Mouse (Mus musculus): Measurements from ENCODE around the gene Strip1.
A peak's percentile ranks its signal among the peaks of the same experiment; 100 is the strongest.

Gene Strip1

GRCm38 (mm10) chr3:107628551-107628950 lies 2.9 kb downstream of the Strip1 start:
- DNase-seq (ENCODE audit: low read depth, low spot score) = no peak

- DNase-seq (ENCODE audit: low read depth, low spot score) = no peak
Observed at GRCm38 (mm10) chr3:107627641-107628040, 3.9 kb downstream of the Strip1 start.

DNA sequence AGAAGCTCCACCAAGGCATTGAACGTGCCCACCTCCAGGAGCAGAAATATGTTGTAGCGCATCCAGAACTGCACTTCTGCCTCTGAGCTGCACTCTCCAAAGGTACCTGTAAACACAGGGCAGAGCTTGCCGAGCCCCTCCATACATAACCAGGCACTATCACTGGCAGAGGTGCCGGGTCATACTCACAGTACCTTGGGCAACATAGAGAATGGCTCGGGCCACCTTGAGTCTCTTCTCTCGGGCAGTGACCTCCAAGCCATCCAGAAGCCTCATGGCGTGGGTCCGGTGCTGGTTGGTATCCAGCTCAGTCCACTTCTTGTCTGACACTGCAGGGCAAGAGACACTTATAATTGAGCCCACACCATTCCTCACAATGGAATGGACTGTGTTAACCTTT lies 4.7 kb downstream of the Strip1 start:
- DNase-seq (ENCODE audit: low read depth, low spot score) = no peak

DNA sequence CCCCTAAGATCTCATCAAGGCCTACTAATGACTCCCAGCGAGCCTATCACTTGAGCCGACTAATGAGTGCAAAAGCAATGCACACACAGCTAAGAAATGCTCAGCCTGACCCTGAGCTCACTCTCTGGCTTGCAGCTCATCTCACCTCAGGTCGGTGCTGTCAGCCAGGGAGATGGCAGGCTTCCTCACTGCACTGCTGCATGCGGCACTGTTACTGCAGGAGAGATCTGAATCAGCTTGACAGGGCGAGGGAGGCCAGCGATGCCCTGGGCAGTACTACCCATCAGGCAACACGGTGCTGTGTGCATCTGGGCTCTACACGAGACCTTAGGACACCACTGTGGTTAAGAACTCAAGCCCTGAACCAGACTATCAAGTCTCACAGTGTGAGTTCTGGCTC lies 6.0 kb downstream of the Strip1 start:
- no peak for DNase-seq (ENCODE audit: low read depth, low spot score)

DNA sequence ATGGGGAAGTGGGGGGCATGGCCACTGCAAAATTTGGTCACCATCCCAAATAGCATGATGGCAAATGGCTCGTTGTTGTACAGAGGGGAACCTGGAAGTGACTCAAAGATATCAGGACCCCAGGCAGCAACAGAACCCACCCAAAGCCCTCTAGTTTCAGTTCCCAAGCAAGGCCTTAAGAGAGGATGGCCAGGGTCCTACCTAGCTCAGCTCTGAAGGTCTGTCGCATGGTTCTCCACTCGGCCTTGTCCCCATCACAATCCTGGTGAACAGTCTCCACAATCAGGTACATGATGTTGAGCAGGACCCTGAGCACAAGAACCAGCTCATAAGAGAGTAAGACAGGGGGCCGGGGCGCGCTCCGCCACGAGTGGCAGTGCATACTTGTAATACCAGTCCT lies 7.1 kb downstream of the Strip1 start:
- DNase-seq (ENCODE audit: low read depth, low spot score) = no peak

DNA sequence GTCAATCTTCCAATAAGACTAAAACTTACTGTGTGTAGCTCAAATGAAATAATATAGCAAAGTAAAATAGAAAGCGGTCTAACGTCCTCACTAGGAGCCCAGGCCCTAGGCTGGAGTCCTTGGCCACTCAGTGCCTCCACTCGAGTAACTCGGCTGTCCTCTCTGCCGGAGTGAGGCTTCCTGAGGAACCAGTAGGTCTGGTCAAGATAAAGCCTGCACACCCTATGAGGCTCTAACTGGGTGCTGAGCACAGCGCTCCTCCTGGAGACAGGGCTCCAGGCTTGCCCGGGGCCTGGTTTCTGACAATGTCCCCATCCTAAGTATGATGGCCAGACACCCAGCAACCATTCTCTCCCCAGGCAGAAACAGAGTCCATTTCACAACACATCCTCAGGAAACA lies 9.0 kb downstream of the Strip1 start:
- no peak for DNase-seq (ENCODE audit: low read depth, low spot score)

- DNase-seq (ENCODE audit: low read depth, low spot score) = no peak
Observed at GRCm38 (mm10) chr3:107621286-107622075, 10.0 kb downstream of the Strip1 start.

DNA sequence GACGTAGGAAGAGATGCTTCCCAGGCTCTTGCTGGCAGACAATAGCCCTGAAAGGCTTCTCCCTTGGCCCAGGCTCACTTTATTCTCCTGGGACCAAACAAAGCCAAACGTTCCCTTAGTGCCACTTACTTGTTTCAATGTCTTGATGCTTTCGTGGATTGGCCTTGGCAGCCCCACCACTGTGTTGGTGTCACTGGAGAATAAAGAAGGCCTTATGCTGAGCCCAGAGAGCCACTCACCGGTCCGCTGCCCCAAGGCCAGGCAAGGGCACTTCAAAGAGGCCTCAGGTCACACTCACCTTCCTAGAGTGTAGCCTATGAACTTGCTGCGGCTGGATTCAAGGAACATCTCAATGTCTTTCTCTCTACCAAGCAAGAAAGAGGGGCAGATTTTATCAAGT lies 11.6 kb downstream of the Strip1 start:
- DNase-seq (ENCODE audit: low read depth, low spot score) = no peak

DNA sequence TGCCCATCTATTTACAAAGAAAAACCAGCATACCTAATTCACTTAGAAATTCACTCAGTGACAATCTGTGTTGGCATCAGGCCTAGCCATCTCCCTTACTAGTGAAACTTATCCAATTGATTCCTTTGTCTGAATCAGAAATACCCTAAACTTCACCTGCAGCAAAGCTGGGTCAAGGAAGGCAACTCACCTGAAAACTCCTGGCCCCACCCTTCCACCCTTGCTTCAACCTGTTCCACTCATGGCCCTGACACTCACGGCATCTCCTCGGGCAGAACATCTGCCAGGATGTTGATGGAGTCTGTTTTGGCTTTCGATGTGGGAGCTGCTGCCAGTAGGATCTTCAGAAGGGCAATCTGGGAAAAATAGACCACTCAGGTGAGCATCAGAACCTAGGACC lies 13.7 kb downstream of the Strip1 start:
- no peak for DNase-seq (ENCODE audit: low read depth, low spot score)

GRCm38 (mm10) chr3:107612902-107613525 lies 18.5 kb downstream of the Strip1 start:
- peak; percentile 78 for DNase-seq (ENCODE audit: low read depth, low spot score)

GRCm38 (mm10) chr3:107611394-107611793 lies 20.1 kb downstream of the Strip1 start:
- DNase-seq (ENCODE audit: low read depth, low spot score) = no peak

- DNase-seq (ENCODE audit: low read depth, low spot score) = no peak
Observed at GRCm38 (mm10) chr3:107609376-107609775, 22.1 kb downstream of the Strip1 start.

- no peak for DNase-seq (ENCODE audit: low read depth, low spot score)
Observed at GRCm38 (mm10) chr3:107608808-107609207, 22.7 kb downstream of the Strip1 start.

- DNase-seq (ENCODE audit: low read depth, low spot score) = no peak
Observed at GRCm38 (mm10) chr3:107607221-107607620, 24.3 kb downstream of the Strip1 start.

DNA sequence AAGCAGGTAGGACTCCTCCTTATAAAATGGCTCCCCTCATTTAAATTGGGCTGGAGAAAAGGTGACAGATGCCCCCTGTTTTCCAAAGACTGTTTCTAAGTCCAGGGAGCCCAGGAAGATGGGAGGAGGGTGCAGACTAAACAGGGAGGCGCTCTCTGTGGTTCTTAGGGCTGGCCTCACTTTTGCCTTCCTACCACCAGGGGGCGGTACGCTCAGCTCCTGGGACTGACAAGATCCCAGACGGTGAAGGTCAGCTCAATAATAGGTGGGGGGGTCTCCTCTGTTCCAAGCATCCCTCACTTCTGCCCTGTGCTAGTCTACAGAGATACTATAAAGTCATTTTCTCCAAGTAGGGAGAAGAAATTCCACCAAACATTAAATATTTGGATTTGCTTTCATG lies 26.2 kb downstream of the Strip1 start:
- DNase-seq (ENCODE audit: low read depth, low spot score) = peak; percentile 83

GRCm38 (mm10) chr3:107600127-107600526 lies 31.4 kb downstream of the Strip1 start:
- DNase-seq (ENCODE audit: low read depth, low spot score) = no peak

GRCm38 (mm10) chr3:107597586-107598389 lies 33.7 kb downstream of the Strip1 start:
- DNase-seq (ENCODE audit: low read depth, low spot score) = peak; percentile 46

DNA sequence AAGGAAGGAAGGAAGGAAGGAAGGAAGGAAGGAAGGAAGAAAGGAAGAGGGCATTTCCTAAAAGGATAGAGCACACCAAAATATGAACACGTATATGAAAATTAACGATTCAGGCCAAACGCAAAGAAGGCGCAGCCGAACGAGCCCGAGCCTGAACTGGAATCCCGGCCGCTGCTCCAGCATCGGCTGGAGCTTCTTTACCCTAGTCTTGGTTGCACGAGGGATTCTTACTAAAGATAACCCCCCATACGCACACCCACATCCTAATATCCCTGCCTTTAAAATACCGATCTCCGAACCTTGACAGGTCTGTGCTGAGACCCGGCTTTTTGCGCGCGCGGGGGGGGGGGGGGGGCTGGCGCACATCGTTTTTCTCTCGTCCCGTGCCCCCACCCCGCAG lies 34.4 kb downstream of the Strip1 start:
- peak; percentile 25 for DNase-seq (ENCODE audit: low read depth, low spot score)

DNA sequence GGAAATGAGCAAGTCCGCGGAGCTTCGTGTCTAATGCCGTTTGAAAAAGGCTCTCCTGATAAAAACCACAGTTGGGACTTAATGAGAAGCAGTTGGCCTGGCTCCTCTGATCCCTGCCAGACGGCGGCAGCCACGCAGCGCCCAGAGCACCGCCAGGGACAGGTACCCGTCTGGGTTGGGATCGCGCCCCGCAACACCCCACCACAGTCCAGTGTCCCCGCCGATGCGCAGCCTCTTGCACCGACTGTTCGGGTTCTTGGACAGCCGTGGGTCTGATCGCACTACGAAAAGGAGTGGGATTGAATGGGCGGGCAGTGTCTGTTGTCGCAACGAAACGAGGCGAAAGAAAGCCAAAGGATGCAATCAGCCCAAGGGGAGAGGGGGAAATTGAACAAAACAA lies 34.9 kb downstream of the Strip1 start:
- peak; percentile 55 for DNase-seq (ENCODE audit: low read depth, low spot score)

- DNase-seq (ENCODE audit: low read depth, low spot score) = peak; percentile 65
Observed at GRCm38 (mm10) chr3:107595938-107596461, 35.5 kb downstream of the Strip1 start.

GRCm38 (mm10) chr3:107595264-107595937 lies 36.1 kb downstream of the Strip1 start:
- DNase-seq (ENCODE audit: low read depth, low spot score) = no peak

Measured in ZHBTc4 (cell line).